Mouse (Mus musculus): ENCODE measurements around the gene Pla2g12b. TPM values are rescaled to one million over a fixed set of nuclear protein-coding genes. Genes with fewer than 3 reads are reported as not detected.
A peak's percentile ranks its signal among the peaks of the same experiment; 100 is the strongest.
"Not testable (repeated sequence)": the region's sequence is repeated elsewhere in the genome, so short reads cannot be mapped to it uniquely, and the experiment has no call there.

The Pla2g12b gene
- not detected in 2 replicates for total RNA-seq (2014; fragmentation: Nextera tagmentation)
- total RNA-seq (2017): not detected in 2 replicates

DNA sequence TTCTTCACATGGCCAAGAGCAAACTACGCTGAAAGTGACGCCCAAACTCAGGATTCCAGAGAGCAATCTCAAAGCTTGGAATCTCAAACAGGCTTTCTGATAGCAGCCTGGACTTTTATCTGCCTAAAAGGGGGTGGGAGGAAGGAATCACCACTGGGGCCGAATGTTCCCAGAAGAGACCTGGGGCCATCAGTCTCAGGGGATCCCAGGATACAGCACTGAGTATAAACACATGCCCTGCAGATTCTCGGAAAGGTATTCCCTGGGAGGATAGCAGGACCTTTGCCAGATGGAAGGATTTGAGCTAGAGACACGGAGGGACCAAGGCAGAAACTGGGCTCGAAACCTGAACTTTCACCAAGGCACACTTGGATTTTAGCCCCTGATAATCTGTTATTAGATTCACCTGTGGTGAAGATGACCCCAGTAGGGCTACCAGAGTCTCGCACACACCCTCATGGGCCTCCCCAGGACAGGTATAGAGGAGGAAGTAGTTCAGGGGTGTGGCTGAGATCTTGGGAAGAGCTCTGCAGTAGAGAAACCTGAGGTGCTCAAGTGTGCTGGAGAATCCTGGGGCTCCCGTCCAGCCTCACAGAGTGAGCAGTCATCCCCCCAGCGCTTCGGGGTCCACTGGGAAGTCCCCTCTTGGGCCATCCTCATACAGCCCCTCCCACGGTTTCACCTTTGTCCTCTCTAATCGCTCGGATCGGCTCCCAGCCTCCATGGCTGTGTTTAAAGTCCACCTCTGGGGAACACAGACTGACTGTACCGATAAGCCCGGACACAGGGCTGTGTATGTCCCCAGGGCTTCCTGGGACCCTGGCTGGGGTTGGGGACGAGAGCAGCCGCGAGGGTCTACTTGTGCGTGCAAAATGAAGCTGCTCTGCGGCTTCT is at the start of gene Pla2g12b:
Gene Pla2g12b, plus strand, starts transcription at position 762 of the 894 bp plus-strand sequence.
- ATAC-seq (replicated peaks; ENCODE audit: poor library complexity, severe bottlenecking): no peak

GRCm38 (mm10) chr10:59354120-59354519 is 49.3 kb upstream of the Pla2g12b start:
- no peak for ATAC-seq (replicated peaks; ENCODE audit: poor library complexity, severe bottlenecking)

GRCm38 (mm10) chr10:59355020-59355419 is 48.4 kb upstream of the Pla2g12b start:
- ATAC-seq (replicated peaks; ENCODE audit: poor library complexity, severe bottlenecking): no peak

GRCm38 (mm10) chr10:59358744-59359143 is 44.7 kb upstream of the Pla2g12b start:
- ATAC-seq (replicated peaks; ENCODE audit: poor library complexity, severe bottlenecking): no peak

DNA sequence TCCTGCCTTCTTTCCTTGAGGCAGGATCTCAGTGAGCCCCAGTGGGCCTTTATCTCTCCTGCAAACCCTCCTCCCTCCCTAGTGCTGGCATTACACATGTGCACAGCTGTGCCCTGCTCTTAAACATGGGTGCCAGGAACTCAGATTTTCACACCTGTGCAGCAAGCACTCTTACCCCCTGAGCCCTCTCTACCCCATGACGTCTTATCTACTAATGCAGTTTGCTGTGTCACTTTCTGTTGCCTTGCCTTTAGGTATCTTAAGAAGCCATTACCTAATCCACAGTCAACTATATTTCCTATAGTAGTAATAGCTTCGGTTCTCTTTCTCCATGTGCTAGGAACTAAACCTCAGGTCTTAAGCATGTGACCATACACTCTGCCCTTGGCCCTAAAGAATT is 40.3 kb upstream of the Pla2g12b start:
- ATAC-seq (replicated peaks; ENCODE audit: poor library complexity, severe bottlenecking): no peak

GRCm38 (mm10) chr10:59364551-59364950 is 38.9 kb upstream of the Pla2g12b start:
- no peak for ATAC-seq (replicated peaks; ENCODE audit: poor library complexity, severe bottlenecking)

GRCm38 (mm10) chr10:59365804-59366589 is 37.5 kb upstream of the Pla2g12b start:
- no peak for ATAC-seq (replicated peaks; ENCODE audit: poor library complexity, severe bottlenecking)

- no peak for ATAC-seq (replicated peaks; ENCODE audit: poor library complexity, severe bottlenecking)
These were observed 36.7 kb upstream of the Pla2g12b start for GRCm38 (mm10) chr10:59366746-59367145.

DNA sequence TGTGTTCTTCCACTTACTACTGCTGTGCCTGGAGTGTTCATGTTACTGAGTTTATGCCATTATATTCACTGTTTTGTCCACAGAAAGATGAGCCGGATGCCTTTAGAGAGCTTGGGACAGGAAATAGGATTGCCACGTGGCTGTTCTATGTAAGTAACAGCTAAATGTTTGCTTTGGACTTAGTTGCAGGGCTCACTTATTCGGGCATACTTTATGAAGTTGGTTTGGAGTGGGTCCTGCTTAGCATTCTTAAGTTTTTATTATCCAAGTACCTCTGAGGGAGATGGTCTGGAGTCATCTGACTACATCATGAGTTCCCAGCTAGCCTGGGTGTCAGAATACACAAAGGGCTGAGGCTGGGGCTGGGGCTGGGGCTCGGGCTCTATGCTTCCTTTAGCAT is 36.3 kb upstream of the Pla2g12b start:
- ATAC-seq (replicated peaks; ENCODE audit: poor library complexity, severe bottlenecking): no peak

- ATAC-seq (replicated peaks; ENCODE audit: poor library complexity, severe bottlenecking): no peak
These were observed 34.7 kb upstream of the Pla2g12b start for GRCm38 (mm10) chr10:59368729-59369128.

- ATAC-seq (replicated peaks; ENCODE audit: poor library complexity, severe bottlenecking): peak; percentile 80
These were observed 34.0 kb upstream of the Pla2g12b start for GRCm38 (mm10) chr10:59369426-59369825.

DNA sequence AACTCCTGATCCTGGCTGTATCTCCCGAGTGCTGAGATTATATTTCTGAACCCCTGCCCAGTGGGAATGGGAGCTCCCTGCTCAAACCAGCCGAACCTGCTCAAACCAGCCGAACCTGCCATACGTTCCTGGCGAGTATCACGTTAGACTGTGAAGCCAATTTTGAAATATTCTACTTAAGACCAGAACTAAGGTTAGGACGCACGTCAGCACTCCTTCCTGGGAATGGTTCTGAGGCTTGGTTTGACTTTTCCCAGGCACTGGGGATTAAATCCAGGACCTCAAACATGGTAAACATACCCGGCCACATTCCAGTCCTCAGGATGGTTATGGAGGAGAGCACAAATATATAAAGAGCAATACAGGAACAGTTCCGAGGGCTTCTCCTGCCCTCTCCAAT is 25.6 kb upstream of the Pla2g12b start:
- ATAC-seq (replicated peaks; ENCODE audit: poor library complexity, severe bottlenecking): no peak

DNA sequence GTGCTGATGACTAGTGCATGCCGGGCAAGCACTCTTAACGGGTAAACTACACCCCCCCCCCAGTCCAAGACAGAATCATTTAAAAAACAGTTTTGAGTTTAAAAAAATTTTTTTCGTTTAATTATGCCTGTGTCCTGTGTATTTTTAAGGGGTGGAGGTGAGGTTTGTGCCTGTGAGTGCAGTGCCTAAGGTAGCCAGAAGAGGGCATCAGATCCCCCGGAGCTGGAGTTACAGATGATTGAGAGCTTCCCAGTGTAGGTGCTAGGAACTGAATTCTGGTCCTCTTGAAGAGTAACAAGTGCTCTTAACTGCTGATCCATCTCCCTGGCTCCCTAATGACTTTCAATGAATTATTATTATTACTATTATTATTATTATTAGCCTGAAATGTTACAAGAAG is 24.7 kb upstream of the Pla2g12b start:
- ATAC-seq (replicated peaks; ENCODE audit: poor library complexity, severe bottlenecking): no peak

- no peak for ATAC-seq (replicated peaks; ENCODE audit: poor library complexity, severe bottlenecking)
These were observed 23.5 kb upstream of the Pla2g12b start for GRCm38 (mm10) chr10:59379927-59380326.

DNA sequence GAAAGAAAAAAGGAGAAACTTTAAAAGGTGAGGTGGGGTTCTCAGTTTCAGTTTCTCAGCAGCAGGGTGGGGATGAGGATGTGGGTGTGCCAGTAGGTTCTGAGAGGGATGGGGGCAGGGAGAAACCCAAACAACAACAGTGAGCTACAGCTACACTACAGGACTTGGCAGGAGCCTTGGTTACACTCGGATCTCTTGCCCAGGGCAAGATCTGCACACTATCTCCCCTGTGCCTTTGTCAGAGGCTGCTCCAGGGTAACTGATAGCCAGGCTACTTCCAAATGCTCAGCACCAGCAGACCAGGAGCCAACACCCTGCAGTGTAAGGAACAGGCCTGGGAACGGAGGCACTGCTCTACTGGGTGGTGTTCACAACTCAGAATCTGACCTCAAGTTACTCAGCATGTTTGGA is 23.0 kb upstream of the Pla2g12b start:
- no peak for ATAC-seq (replicated peaks; ENCODE audit: poor library complexity, severe bottlenecking)

DNA sequence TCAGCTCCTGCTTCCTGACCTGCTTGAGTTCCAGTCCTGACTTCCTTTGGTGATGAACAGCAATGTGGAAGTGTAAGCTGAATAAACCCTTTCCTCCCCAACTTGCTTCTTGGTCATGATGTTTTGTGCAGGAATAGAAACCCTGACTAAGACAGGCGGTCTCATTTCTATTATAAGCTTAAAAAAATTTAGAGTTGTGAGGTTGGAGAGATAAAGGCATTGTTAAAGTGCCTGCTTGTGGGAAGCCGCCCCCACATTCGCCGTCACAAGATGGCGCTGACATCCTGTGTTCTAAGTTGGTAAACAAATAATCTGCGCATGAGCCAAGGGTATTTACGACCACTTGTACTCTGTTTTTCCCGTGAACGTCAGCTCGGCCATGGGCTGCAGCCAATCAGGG is 21.9 kb upstream of the Pla2g12b start:
- ATAC-seq (replicated peaks; ENCODE audit: poor library complexity, severe bottlenecking): not testable (repeated sequence)

- ATAC-seq (replicated peaks; ENCODE audit: poor library complexity, severe bottlenecking): no peak
These were observed 16.5 kb upstream of the Pla2g12b start for GRCm38 (mm10) chr10:59386951-59387350.

GRCm38 (mm10) chr10:59389652-59390051 is 13.8 kb upstream of the Pla2g12b start:
- peak; percentile 87 for ATAC-seq (replicated peaks; ENCODE audit: poor library complexity, severe bottlenecking)

GRCm38 (mm10) chr10:59391907-59392306 is 11.6 kb upstream of the Pla2g12b start:
- ATAC-seq (replicated peaks; ENCODE audit: poor library complexity, severe bottlenecking): no peak; the same call in 1 of the 2 replicates

DNA sequence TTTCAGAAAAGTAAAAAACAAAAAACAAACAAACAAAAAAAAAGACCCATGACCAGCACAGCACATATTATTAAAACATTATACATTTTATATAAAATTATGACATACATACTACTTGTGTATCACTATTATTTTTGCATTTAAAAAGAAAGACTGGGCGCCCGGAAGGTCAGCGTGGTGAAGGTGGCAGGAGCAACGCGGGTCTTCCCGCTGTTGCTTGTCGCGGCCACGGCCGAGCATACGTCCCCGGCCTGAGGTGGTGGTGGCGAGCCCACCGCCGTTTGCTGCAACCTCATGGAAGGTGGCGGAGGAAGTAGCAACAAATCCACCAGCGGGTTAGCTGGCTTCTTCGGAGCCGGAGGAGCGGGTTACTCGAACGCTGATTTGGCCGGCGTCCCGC is 8.0 kb upstream of the Pla2g12b start, which contains the start of gene Gm10273:
Gene Gm10273, plus strand, starts transcription at position 172 of the 400 bp plus-strand sequence.
- peak; percentile 85 for ATAC-seq (replicated peaks; ENCODE audit: poor library complexity, severe bottlenecking)

GRCm38 (mm10) chr10:59403793-59404149 is 311 bp downstream of the Pla2g12b start:
- no peak for ATAC-seq (replicated peaks; ENCODE audit: poor library complexity, severe bottlenecking)
